Mouse (Mus musculus) spleen, postnatal 14 days (tissue): ENCODE results near the gene Atp6v1g3.

Source experiments
- DNase-seq, 2 experiments: peaks; one replicate each; pipeline ENCODE4 v3.0.0; 2021 to 2022; ENCODE audit warnings: low spot score in 2 of 2

Atp6v1g3 gene

DNA sequence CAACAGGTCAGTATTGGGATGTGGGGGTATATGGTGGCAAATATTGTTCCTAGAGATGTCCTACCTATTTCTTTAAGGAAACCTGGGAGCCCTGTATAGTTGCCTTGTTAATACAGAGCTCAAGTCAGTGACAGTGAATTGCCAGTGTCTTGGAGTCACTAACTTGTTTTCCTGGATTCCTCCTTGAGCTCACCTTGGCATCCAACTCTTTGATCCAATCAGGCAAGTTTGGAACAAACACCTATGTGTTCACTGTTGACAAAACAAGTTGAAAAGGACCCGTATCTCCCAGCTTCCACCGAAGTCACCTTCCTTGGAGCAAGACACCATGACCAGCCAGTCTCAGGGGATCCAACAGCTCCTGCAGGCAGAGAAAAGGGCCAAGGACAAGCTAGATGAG lies at the start of gene Atp6v1g3:
Gene Atp6v1g3, plus strand, starts transcription at position 301 of the 400 bp plus-strand sequence.
- no peak for DNase-seq

DNA sequence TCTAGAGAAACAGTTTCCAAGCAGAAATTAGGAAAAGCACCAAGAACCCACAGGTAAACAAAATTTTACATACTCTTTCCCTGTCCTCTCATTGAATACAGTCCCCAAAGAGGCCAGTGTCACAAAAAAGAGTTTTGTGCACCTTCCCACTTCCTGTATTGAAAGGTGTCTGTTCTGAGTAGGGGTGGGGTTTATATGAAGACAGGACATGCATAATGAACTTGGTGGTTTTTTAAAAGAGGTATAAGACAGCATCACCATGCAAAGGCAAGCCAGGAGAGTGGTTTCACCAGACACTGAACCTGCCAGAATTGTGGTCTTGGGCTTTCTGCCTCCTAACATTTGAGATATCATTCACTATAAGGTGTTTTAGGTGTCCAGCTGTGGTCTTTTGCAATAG lies 40.5 kb upstream of the Atp6v1g3 start:
- DNase-seq = no peak

DNA sequence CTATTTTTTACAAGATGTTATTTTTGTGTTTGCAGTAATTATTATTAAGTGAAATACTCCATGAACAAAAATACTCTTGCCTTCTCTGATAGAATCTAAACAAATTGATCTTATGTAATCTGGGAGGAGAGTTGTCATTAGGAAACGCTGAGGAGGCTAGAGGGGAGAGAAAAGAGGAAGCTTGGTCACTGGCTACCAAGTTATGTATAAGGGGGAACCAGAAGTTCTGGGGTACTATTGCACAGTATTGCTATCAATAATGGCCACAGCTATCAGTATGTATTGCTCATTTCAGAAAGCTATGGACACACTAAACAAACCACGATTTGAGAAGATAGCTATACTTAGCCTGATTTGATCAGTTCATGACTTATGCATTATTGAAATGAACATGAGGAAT lies 36.3 kb upstream of the Atp6v1g3 start:
- DNase-seq = no peak

DNA sequence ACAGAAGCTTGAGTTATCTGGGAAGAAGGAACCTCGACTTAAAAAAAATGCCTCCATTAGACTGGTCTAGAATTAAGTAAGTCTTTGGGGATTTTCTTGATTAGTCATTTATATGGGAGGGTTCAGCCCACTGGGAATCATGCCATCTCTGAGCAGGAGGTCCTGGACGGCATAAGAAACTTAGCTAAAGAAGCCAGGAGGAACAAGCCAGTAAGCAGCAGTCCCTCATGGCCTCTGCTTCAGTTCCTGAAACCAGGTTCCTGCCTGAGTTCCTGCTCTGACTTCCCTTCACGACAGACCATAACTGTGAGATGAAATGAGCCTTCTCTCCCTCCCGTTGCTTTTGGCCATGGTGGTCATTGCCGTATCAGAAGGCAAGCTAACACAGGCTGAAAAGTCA lies 29.6 kb upstream of the Atp6v1g3 start:
- no peak for DNase-seq

DNA sequence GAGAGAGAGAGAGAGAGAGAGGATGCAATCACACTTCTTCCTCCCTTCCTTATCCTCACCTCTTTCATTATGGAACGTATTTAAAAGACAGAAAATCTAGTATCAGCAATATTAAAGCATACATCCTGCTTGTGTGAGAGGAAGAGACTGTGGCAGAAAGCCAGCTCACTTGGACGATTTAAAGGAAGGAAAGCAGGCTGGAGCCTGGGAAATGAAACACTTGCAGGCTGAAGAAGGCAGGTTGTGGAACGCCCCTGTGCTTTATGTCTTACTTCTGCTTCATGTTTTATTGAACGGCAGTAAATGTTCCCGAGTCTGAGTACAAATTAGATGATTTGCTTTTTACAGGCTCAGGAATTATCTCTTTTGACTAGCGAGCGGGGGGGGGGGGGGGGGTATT lies 29.1 kb upstream of the Atp6v1g3 start:
- no peak for DNase-seq

DNA sequence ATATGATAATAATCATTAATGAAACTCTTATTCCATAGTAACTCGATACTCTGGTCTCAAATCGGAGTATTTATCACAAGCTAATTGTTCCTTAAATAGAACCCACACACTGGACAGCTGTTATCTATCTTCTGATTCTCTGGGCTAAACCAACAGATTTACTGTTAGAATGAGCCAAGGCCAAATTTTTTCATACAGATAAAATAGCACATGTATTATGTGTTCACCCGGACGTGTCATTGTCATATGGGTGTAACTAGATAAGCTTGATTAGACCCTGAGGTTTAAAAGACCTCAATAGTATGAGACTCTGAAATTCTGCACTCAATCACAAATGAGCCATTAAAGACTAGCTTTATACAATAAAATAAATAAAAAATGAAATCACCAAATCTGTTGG lies 28.4 kb upstream of the Atp6v1g3 start:
- DNase-seq = no peak

DNA sequence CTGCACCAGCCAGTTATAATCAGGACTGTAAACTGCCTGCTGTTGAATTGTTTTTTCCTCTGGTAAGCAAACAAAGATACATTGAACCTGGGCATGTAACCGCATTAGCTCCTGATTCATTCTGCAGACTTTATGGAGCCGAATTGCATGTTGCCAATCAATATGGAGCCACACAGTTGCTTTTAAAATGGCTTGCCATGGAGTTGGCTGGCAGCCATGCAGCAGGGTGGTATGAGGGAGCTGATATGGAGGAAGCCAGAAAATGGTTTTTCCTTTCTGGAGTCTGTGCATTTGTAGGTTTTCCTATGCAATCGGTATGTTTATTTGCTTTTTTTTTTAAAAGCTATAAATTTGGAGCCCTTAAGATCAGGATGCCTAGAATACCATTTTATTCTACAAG lies 28.0 kb upstream of the Atp6v1g3 start:
- no peak for DNase-seq

DNA sequence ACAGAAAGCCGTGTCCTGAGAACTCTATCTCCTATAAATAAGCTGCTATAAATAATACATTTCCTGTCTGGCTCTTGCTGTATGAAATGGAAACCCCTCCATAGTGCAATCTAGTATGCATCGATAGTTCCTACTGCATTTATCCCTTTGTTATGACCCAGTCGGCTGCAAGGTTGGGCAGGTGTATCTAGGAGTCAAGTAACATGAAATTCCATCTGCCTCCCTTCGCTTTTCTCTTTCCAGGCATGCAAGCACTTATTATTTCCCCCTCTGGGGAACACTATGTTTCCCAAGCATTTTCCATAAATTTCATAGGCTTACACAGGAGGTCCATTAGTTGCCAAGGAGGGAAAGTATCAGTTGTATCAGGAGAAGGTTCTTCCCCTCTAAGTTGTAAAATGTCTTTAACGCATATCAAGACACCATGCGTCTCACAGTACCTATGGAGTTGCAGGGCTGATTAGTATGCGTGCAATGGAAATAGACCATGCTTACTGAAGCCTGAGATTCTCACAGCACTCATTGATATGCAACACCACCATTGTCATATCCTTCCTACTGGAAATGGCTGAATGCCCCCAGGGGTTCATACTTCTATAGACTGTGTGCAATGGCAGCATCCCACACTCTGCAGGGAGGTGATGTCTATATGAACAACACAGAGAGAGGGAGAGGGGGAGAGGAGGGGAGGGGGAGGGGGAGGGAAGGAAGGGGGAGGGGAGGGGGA lies 26.9 kb upstream of the Atp6v1g3 start:
- no peak for DNase-seq

DNA sequence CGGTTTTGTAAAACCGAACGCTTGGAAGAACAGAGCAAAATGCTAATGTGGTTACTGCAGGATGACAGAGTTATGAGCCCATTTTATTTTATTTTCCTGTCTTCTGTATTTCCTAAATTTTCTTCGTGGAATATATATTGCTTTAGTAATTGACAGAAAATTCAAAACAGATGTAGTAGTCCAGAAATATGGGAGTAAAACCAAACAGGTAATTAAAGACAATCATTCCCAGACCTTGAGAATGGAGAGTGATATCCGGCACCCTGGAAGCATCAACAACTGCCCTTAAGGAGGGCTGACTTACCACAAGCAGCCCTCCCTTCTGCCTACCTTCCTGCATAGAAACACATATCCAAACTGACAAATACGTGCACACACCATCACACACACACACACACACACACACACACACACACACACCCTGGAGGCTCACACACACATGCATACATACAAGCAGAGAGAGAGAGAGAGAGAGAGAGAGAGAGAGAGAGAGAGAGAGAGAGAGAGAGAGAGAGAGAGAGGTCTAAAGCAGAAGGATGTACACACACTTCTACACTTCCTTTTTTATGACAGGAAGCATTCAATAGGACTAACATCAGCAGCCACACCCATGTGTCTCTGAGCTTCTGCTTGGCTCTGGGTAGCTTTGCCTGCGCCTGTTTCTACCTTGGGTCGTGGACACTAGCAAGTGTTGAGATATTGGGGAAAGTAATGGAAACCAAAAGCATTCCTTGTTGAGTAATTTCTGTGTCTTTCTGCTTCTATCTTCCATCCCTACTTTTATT lies 25.6 kb upstream of the Atp6v1g3 start:
- no peak for DNase-seq

DNA sequence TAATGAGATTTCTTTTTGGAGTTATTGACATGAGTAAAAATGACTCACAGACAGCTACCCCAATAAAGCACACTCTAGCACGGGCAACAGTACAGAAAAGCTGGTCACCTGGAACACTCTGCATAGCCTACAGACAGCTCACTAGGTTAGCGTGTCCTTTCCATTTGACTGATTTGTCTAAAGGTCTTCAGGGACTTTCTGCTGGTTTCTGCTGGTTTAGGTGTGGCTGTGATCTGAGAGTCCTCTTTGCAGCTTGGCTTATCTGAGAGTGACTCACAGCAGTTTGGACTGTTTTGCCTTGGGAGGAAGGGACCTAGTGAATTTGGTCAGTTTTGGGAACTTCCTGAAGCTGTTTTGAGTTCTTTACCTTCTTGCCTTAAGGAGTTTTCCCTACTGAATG lies 24.8 kb upstream of the Atp6v1g3 start:
- DNase-seq = no peak

DNA sequence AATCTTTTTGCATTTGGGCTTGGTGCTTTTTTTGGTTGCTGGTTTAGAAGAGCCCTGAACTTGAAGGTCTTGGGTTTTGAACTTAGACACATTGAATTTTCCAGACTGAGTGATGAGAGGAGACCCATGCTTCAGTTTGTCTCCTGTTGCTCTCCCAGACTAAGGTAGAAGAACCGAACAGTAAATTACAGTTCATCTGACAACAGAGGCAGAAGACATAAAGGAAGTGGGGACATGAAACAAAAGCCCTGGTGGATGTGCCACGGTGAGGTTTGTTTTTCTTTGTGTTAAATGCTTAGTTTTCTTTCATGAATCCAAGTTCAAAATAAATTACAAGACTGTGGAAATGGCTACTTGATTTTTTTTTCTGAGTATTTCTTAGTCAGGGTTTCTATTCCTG lies 22.6 kb upstream of the Atp6v1g3 start:
- no peak for DNase-seq

DNA sequence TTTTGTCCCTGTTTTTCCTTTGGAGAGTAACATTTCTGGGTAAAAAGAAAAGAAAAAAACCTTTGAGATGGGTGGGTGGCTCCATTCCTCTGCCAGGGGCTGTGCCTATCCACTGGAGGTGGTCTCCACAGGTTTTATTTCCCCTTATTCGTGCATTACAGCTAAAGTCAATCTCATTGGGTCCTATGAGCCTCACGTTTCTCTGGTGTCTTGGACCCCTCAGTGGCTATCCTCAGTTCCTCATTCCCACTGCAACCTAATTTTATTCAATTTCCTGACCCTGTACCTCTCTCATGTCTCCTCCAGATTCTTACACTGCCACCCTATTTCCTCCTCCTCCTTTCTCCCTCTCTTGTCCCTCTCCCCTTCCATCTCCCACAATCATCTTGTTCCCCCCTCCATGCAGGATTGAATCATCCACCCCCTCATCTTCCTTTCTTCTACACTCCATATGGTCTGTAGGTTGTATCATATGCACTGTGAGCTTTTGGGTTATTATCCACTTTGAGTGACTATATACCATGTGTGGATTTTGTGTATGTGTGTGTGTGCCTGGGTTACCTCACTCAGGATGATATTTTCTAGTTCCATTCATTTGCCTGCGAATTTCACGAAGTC lies 17.3 kb upstream of the Atp6v1g3 start:
- no peak for DNase-seq

DNA sequence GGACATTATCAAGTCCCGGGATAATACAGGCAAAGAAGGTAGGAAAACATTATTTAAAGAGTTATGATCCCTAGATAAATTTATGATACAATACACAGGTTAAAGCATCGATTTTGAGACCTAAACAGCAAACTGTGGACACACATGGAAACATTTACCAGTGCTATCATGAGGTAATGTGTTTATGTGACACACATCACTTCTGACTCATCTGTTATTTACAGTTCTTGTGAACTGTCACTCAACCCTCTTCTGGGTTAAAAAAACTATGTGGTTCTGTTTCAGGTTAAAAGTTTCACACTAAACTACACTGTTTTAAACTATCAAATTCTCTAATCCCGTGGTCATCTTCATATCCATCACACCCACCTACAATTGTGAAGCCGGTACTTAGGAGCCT lies 14.8 kb upstream of the Atp6v1g3 start:
- no peak for DNase-seq

DNA sequence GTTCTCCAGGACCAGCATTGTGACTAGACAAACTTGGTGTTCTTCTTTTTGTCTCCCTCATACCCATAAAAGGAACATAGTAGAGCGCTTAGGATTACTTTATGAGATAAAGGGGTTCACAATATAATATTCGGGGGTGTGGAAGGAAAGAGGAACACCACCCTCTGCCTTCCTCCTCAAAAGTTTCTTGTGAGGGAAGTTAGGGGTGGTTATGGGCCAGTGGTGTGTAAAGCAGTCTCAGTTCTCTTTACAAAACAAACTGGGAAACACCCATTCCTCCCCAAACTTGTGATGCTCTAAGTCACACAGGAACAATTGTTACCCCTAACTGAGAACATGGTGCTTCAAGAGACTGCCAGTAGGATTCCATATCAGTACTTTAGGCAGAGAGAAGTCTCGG lies 12.0 kb upstream of the Atp6v1g3 start:
- DNase-seq = no peak

DNA sequence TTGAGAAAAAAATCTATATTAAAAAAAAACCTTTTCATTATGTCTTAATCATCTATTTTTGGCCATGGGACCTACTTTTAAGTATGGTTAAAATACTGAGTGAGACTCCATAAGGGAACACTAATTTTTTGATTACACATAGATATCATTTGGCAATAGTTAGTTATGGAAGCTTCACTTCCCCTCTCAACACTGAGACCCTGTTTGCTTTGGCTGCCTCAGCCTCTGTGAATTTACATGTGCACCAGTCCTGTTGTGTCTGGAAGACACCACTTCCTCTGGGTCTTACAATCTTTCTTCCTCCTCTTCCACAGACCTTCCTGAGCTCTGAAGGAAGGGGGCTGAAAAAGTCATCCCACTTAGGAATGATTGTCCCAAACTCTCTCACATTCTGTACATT lies 11.1 kb upstream of the Atp6v1g3 start:
- DNase-seq = no peak

DNA sequence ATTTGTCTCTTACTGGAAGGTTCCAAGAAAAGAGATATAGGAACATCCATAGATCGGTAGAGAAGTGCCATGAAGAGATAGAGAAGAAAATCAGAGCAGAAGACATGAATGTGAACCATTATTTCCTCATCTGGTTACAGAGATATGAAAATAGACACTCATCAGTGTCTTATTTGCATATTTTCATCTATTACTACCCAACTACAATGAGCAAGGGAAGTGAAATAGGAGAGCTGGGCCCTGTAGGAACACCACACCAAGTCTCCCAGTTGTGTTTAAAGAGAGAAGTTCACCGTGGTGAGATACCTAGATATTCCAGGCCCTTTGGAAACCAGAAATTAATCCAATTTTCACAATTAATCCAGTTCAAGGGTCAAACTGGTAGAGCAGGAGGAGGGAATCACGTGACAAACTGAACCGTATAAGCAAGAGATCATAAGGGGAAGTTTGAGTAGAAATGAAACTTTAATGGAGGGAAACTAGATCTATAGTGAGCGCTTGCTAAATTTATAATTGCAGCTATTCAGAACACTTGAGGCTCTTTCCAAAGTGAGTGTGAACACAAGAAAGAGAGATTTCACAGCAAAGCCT lies 6.0 kb upstream of the Atp6v1g3 start:
- no peak for DNase-seq

DNA sequence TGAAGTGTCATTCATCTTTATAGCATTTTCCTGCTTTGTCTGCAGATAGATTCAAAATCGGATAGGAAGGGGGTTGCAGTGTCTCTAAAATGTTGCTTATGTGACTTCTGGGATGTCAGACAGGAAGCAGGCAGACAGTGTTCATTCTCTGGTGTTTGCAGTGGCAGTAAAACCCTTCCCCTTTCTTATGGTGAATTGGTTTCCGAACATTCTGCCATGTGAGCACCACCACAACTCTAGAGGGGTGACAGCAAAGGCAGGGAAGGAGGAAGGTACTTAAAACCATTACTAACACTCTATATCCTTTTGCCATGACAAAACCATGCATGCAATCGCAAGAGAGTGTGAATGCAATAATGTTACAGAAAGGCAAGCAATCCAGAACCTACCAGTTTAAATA lies 1.4 kb downstream of the Atp6v1g3 start:
- no peak for DNase-seq

DNA sequence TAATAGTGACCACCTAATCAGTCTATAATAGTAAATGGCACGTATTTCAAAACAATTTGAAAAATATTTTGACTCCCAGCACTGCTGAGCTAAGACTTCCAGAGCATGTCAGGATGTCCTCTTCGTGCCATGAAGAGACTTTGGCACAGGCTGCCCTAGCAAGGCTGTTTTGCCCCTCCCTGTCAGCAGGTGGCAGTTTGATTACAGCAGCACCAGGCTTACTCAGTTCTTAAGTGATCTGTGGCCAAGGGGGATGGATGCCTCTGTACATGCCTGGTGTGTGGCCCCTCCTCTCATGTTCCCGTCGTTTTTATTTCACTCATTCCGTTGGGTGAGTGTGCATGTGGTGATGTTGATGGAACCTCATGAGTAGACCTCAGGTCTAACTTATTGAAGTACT lies 2.3 kb downstream of the Atp6v1g3 start:
- peak; percentile 18 to 24 for DNase-seq

DNA sequence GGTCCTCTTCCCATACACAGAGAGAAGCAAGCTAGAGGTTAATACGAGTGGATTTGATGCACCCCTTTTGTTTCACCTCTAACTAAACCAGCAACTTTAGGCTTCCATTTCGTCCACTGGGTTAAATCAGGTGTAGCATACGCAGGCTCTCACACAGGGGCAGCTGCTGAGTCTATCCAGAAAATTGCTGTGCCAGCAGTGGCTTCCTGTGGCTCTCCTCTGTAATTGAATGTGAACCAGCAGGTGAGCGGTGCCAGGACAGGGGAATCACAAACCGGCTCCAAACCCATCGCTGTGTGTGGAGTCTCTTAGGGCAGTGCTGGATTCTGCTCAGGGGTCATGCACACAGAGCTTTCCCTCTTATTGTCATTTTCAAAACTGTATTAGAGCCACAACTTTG lies 7.6 kb downstream of the Atp6v1g3 start:
- DNase-seq = no peak

DNA sequence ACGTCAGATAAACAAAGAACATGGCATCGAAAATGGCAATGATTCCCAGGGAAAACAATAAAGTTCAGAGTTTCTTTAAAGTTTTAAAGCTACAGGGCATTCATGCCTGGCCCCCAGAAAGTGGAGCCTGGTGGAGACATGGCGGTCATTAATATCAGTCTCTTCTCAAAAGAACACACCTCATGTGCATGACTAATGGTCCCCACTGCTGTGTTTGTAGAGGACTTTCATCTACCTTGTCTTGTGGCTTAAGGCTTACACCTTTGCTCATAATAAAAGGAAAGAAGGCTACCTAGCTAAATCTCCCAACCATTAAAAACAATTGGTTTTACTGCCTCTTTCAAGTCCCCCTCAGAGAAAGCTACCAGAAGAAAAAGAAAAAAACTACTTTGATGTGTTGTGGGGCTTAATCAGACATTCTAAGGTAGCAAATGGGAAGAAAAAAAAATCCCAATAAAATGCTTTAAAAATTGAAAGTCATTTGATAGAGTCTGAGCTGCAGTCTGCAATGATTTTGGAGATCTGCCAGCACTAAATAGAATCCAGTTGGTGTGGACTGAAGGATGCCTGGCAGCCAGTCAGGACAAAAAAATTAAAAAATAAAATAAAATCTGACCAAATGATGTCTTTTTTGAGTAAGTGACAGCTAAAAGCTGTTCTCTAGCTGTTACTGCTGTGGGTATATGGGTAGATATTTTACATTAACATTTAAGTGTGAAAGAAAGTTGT lies 9.0 kb downstream of the Atp6v1g3 start:
- DNase-seq = no peak

DNA sequence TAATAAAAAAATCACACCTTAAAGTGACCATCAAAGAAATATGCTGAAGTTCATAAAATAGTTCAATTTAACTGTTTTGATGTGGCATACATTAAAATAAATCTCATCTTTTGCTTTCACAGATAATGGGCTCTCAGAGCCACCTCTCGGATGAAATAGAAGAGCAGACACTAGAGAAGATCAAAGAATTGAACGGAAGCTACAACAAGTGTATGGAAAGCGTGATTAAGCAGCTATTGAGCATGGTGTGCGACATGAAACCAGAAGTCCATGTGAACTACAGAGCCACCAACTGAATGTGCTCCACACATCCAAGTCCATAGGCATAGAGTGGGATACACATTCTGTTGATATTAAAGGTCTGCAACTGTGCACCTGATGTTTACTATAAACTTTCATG lies 14.1 kb downstream of the Atp6v1g3 start:
- no peak for DNase-seq

DNA sequence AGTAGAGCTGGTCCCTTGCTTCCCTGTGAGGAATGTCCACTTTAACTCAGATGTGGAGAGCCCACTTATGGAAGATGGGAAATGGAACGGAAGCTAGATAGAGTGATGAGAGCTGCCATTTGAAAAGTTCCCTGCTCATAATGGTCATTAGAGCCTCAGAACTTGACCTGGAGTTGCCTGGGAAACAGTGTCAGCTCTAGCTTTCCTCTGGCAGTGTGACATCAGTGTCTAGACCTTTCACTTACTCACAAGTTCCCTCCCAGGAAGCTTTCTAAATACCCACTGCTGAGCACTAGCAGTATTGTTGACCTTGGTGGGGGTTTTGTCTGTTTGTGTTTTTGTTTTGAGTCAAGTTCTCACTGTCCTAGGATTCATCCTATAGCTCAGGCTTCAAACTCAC lies 15.2 kb downstream of the Atp6v1g3 start:
- no peak for DNase-seq
